Mouse (Mus musculus) CH12.LX (cell line): ENCODE results near the gene Slc38a3. TPM values are rescaled to one million over a fixed set of nuclear protein-coding genes. Genes with fewer than 3 reads are reported as not detected.

Experiments
- DNase-seq: peaks from one replicate; pipeline ENCODE4 v3.0.0-alpha.2; 2013; ENCODE audit errors: extremely low read depth
- H3K27ac ChIP-seq: 2 replicates; pipeline ENCODE4 v1.5.1; 2012; ENCODE audit warnings: low read depth, mild to moderate bottlenecking, control low read depth, moderate library complexity; ENCODE audit not compliant: insufficient read depth
- H3K27me3 ChIP-seq: replicated peaks from 2 replicates; pipeline ENCODE3; 2012; ENCODE audit warnings: inconsistent platforms
- H3K36me3 ChIP-seq, 2 experiments: replicated peaks in 1 of 2; 2 replicates each; pipeline versions ENCODE3 to v1.6.1; 2012; ENCODE audit warnings: inconsistent platforms in 1 of 2, low read length in 1 of 2, mild to moderate bottlenecking in 1 of 2, mixed read lengths in 1 of 2, moderate library complexity in 1 of 2; ENCODE audit not compliant: control insufficient read depth in 1 of 2, insufficient read depth in 1 of 2
- H3K4me1 ChIP-seq, 2 experiments: 2 replicates each; pipeline ENCODE4 v1.6.1; 2012; ENCODE audit warnings: inconsistent platforms in 1 of 2, moderate library complexity in 1 of 2; ENCODE audit not compliant: insufficient read depth in 2 of 2, control insufficient read depth in 1 of 2
- H3K4me2 ChIP-seq: 2 replicates; pipeline ENCODE4 v1.6.1; 2012; ENCODE audit warnings: low read depth, mild to moderate bottlenecking, control low read depth; ENCODE audit not compliant: poor library complexity, insufficient read depth, severe bottlenecking
- H3K4me3 ChIP-seq, 3 experiments: fragments of 150-350 bp in 1 of 3; sonication (generic) in 1 of 3; replicated peaks in 1 of 3; 2 replicates each; pipeline versions ENCODE3 to v1.5.1; 2011 to 2012; ENCODE audit warnings: low read depth in 2 of 3, low read length in 2 of 3, mild to moderate bottlenecking in 2 of 3, moderate library complexity in 2 of 3, control low read depth in 1 of 3, improper control_type of control experiment in 1 of 3, inconsistent platforms in 1 of 3, mixed read lengths in 1 of 3; ENCODE audit not compliant: poor library complexity in 1 of 3
- H3K79me2 ChIP-seq: replicated peaks from 2 replicates; pipeline ENCODE4 v1.6.1; 2012; ENCODE audit warnings: mild to moderate bottlenecking, moderate library complexity; ENCODE audit not compliant: control insufficient read depth, poor library complexity, insufficient read depth, severe bottlenecking; ENCODE audit errors: extremely low read depth
- H3K9ac ChIP-seq: 2 replicates; pipeline ENCODE4 v1.6.1; 2012; ENCODE audit warnings: low read depth, mild to moderate bottlenecking, control low read depth, moderate library complexity; ENCODE audit not compliant: insufficient read depth
- H3K9me3 ChIP-seq: replicated peaks from 2 replicates; pipeline ENCODE3; 2012; ENCODE audit warnings: low read length, inconsistent platforms, mixed read lengths
- BHLHE40 ChIP-seq: IDR thresholded peaks from 2 replicates; pipeline ENCODE4 v1.6.1; 2011; ENCODE audit warnings: mild to moderate bottlenecking, low read depth, low read length, improper control_type of control experiment
- CHD2 ChIP-seq: IDR thresholded peaks from 2 replicates; pipeline ENCODE4 v1.6.1; 2011; ENCODE audit warnings: low read length, improper control_type of control experiment
- CTCF ChIP-seq, 2 experiments: IDR thresholded peaks in 1 of 2; conservative IDR thresholded peaks in 1 of 2; 2 replicates each; pipeline ENCODE4 v1.5.1; 2011 to 2012; ENCODE audit warnings: low read depth in 2 of 2, low read length in 2 of 2, improper control_type of control experiment in 1 of 2, inconsistent platforms in 1 of 2, mild to moderate bottlenecking in 1 of 2, moderate library complexity in 1 of 2
- E2F4 ChIP-seq: IDR thresholded peaks from 2 replicates; pipeline ENCODE4 v1.6.1; 2011; ENCODE audit warnings: low read depth, low read length, improper control_type of control experiment; ENCODE audit not compliant: insufficient replicate concordance
- ETS1 ChIP-seq: conservative IDR thresholded peaks from 2 replicates; pipeline ENCODE4 v1.6.1; 2012; ENCODE audit warnings: low read depth, mild to moderate bottlenecking, inconsistent platforms, low read length, improper control_type of control experiment, moderate library complexity
- GABPA ChIP-seq: IDR thresholded peaks from 2 replicates; pipeline ENCODE4 v1.6.1; 2012; ENCODE audit warnings: low read depth, low read length, improper control_type of control experiment, inconsistent platforms; ENCODE audit not compliant: insufficient replicate concordance
- JUN ChIP-seq: IDR thresholded peaks from 2 replicates; pipeline ENCODE4 v1.6.1; 2011; ENCODE audit warnings: low read depth, mild to moderate bottlenecking, low read length, improper control_type of control experiment, moderate library complexity; ENCODE audit not compliant: insufficient read depth
- JUND ChIP-seq: conservative IDR thresholded peaks from 2 replicates; pipeline ENCODE4 v1.6.1; 2011; ENCODE audit warnings: low read depth, low read length, improper control_type of control experiment
- KAT2A ChIP-seq: IDR thresholded peaks from 2 replicates; pipeline ENCODE4 v1.6.1; 2012; ENCODE audit warnings: low read length, improper control_type of control experiment, inconsistent platforms; ENCODE audit not compliant: insufficient replicate concordance
- MAX ChIP-seq: IDR thresholded peaks from 2 replicates; pipeline ENCODE4 v1.6.1; 2011; ENCODE audit warnings: low read length, improper control_type of control experiment
- MAZ ChIP-seq: IDR thresholded peaks from 2 replicates; pipeline ENCODE4 v1.6.1; 2012; ENCODE audit warnings: low read depth, mild to moderate bottlenecking, inconsistent platforms, low read length, improper control_type of control experiment, moderate library complexity
- MEF2A ChIP-seq: IDR thresholded peaks from 2 replicates; pipeline ENCODE4 v1.6.1; 2014; ENCODE audit warnings: low read depth, mild to moderate bottlenecking, inconsistent platforms, low read length, improper control_type of control experiment, borderline replicate concordance
- POLR2A ChIP-seq: IDR thresholded peaks from 2 replicates; pipeline ENCODE4 v1.6.1; 2011; ENCODE audit warnings: low read depth, mild to moderate bottlenecking, improper control_type of control experiment, low read length
- POLR2AphosphoS2 ChIP-seq: IDR thresholded peaks from 2 replicates; pipeline ENCODE4 v1.6.1; 2011; ENCODE audit warnings: low read depth, low read length, improper control_type of control experiment
- RAD21 ChIP-seq: IDR thresholded peaks from 2 replicates; pipeline ENCODE4 v1.6.1; 2011; ENCODE audit warnings: low read depth, mild to moderate bottlenecking, low read length, improper control_type of control experiment, moderate library complexity
- SIN3A ChIP-seq: IDR thresholded peaks from 2 replicates; pipeline ENCODE4 v1.6.1; 2012; ENCODE audit warnings: low read length, improper control_type of control experiment, inconsistent platforms
- SMC3 ChIP-seq: IDR thresholded peaks from 2 replicates; pipeline ENCODE4 v1.6.1; 2011; ENCODE audit warnings: low read depth, low read length, improper control_type of control experiment
- TBP ChIP-seq: conservative IDR thresholded peaks from 2 replicates; pipeline ENCODE4 v1.6.1; 2011; ENCODE audit warnings: low read depth, low read length, improper control_type of control experiment
- TCF12 ChIP-seq: IDR thresholded peaks from 2 replicates; pipeline ENCODE4 v1.6.1; 2014; ENCODE audit warnings: low read depth, mild to moderate bottlenecking, inconsistent platforms, low read length, improper control_type of control experiment
- UBTF ChIP-seq: IDR thresholded peaks from 2 replicates; pipeline ENCODE4 v1.6.1; 2012; ENCODE audit warnings: low read depth, mild to moderate bottlenecking, inconsistent platforms, low read length, improper control_type of control experiment, moderate library complexity
- USF1 ChIP-seq: IDR thresholded peaks from 2 replicates; pipeline ENCODE4 v1.6.1; 2014; ENCODE audit warnings: low read depth, mild to moderate bottlenecking, inconsistent platforms, low read length, improper control_type of control experiment
- ZC3H11A ChIP-seq: IDR thresholded peaks from 2 replicates; pipeline ENCODE4 v1.6.1; 2012; ENCODE audit warnings: low read depth, mild to moderate bottlenecking, inconsistent platforms, low read length, improper control_type of control experiment
- ZMIZ1 ChIP-seq: IDR thresholded peaks from 2 replicates; pipeline ENCODE4 v1.6.1; 2012; ENCODE audit warnings: low read depth, mild to moderate bottlenecking, inconsistent platforms, low read length, improper control_type of control experiment
- dilution Hi-C: fragments of 300-500 bp; cut with MboI; formaldehyde crosslinking; loops from 2 replicates; pipeline ENCODE4 v1.14.3; 2020; ENCODE audit warnings: low sequenced_read_pairs; ENCODE audit not compliant: extremely low pct_unique_long_range_greater_than_20kb, extremely low pct_ligation_motif_present
- in situ Hi-C: fragments of 300-500 bp; cut with MboI; formaldehyde crosslinking; loops from 3 replicates; pipeline ENCODE4 v1.14.3; 2019; ENCODE audit warnings: low sequenced_read_pairs, low pct_ligation_motif_present, low pct_unique_long_range_greater_than_20kb, mixed read lengths
- polyA plus RNA-seq: library from polyadenylated mRNA; unstranded; fragments of >175 nt; gene quantifications from 2 replicates; pipeline ENCODE4 v1.2.1, GENCODE M21; 2012; ENCODE audit warnings: low read depth; ENCODE audit not compliant: insufficient read length
- total RNA-seq, 2 experiments: library from RNA; depleted of rRNA; stranded (reverse); fragments of 300-350 nt in 1 of 2; fragments of >200 nt in 1 of 2; gene quantifications; 2 replicates each; pipeline ENCODE4 v1.2.3; 2012 to 2014

Slc38a3 gene
- total and polyA plus RNA-seq, 3 experiments, result 0.04 TPM; not detected in 2

DNA sequence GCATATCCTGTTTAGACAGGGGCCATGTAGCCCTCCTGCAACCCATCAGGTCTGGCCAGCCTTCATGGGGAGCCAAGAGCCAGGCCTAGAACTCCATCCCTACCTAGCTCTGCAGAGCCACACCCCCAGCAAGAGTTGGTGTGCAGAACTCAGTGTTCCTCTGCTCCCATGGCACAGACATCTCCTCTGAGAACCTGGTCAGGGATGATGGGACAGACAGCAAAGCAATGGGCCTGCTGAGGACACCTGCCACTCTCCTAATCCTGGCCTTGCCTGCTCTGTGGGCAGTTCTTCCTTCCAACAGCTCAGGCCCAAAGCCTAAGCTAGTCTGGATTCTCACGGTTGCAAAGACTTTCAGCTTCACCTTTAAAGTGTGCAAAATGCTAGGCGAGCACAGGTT is 46.3 kb upstream of the Slc38a3 start:
- in situ Hi-C loops, result no loop called here
- H3K4me1 ChIP-seq, result peaks cover 0 to 9% of the 10 kb centered on the region in 2 experiments; a peak in 3 of 4 replicates
- TF ChIP-seq SIN3A (no peak), ZC3H11A (no peak), RAD21 (no peak), ZMIZ1 (no peak), POLR2A (no peak), SMC3 (no peak), TCF12 (no peak), UBTF (no peak)
- no peak overlapping the region for H3K9ac ChIP-seq
- no peaks in the 10 kb centered on the region for H3K36me3 ChIP-seq
- H3K27me3 ChIP-seq, result peaks cover 89% of the 10 kb centered on the region
- H3K9me3 ChIP-seq, result no peaks in the 10 kb centered on the region
- no peaks in the 10 kb centered on the region for H3K79me2 ChIP-seq
- H3K4me2 ChIP-seq, result no peak overlapping the region
- DNase-seq, result no peak
- dilution Hi-C loops, result no loop called here
- no peak overlapping the region for H3K4me3 ChIP-seq
- H3K27ac ChIP-seq, result no peak overlapping the region

DNA sequence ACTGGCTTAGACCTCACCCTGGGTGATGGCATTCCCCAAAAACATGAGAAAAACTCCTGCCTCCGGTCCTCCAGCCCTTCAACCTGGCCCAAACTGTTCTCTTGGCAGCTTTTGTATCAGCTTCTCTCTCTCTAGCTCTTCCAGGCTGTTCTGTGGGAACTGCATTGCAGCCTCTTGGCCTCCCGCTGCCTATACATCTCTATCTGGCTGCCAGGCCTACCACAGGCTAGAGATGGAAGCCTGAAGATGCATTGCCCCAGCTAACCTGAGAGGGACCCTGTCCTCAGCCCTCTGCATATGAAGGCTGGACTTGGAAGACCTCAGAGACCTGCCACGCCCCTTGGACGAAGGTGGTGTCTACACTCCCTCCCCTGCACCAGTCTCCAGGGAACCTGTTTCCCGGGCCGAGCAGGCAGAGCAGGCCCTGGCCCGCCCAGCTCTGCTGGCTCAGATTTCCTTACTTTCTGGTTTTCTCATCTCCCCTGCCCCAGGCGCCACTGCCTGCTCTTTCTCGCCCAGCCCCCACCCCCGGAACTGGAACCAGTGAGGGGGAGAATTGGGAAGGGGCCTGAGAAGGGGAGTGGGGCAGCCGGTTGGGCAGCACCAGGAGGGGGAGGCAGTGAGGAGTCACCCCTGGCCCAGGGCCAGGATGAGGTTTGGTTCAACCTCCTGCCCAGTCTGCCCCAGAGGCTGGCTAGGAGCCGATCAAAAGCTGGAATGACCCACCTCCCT is 45.1 kb upstream of the Slc38a3 start:
- DNase-seq, result no peak
- Histone ChIP-seq H3K27ac (no peak overlapping the region), H3K4me1 (peaks cover 0 to 18% of the 10 kb centered on the region in 2 experiments; a peak in 3 of 4 replicates), H3K9ac (no peak overlapping the region), H3K9me3 (no peaks in the 10 kb centered on the region), H3K27me3 (peaks cover 88% of the 10 kb centered on the region), H3K79me2 (no peaks in the 10 kb centered on the region), H3K4me3 (no peak overlapping the region), H3K36me3 (no peaks in the 10 kb centered on the region), H3K4me2 (no peak overlapping the region; the same call in 1 of the 2 replicates)
- dilution Hi-C loops, result no loop called here
- in situ Hi-C loops, result no loop called here
- no peak for TF ChIP-seq USF1
- no peak for TF ChIP-seq POLR2AphosphoS2
- no peak for TF ChIP-seq KAT2A
- TF ChIP-seq ZC3H11A, result no peak
- no peak for TF ChIP-seq TBP
- no peak for TF ChIP-seq MEF2A
- no peak for TF ChIP-seq GABPA
- no peak for TF ChIP-seq RAD21
- TF ChIP-seq JUND, result no peak
- no peak for TF ChIP-seq MAZ
- TF ChIP-seq MAX, result no peak
- TF ChIP-seq CHD2, result no peak
- TF ChIP-seq E2F4, result no peak
- no peak for TF ChIP-seq BHLHE40
- no peak for TF ChIP-seq CTCF (conservative IDR thresholded peaks at IDR 0.05 in 1 of 2, IDR thresholded peaks at IDR 0.05 in 1 of 2; ENCODE audit: low read depth in 2 of 2, low read length in 2 of 2)
- TF ChIP-seq UBTF, result no peak
- TF ChIP-seq ETS1, result no peak
- no peak for TF ChIP-seq SMC3
- TF ChIP-seq JUN, result no peak
- no peak for TF ChIP-seq SIN3A
